In genomic region chr17:47440359-47440890, GRCm38 (mm10) we compare ENCODE assay signal across 9 mouse cellular contexts. TPM values are rescaled to one million over a fixed set of nuclear protein-coding genes. Genes with fewer than 3 reads are reported as not detected.
DNase-seq lines count a peak whose midpoint lies in the region; ATAC-seq lines count a peak whose summit lies in the region.
"Had no signal": no experiment of that assay in that cellular context is flagged by ENCODE, and none has a peak within 500 bp of the region (broad histone marks: within the 10 kb centered on the region; RNA-seq: fewer than 3 reads in every experiment).

No protein-coding gene starts in this region.

- ATAC-seq in neural tube, embryonic 11.5 days (ENCODE audit: insufficient read depth, low FRiP score, low TSS enrichment), result no peak
- ATAC-seq in hindbrain, embryonic 15.5 days (ENCODE audit: low FRiP score, low read depth), result peak; percentile 57; the same call in 1 of the 2 replicates
- no peak for ATAC-seq in liver, embryonic 15.5 days (ENCODE audit: insufficient read depth)

- H3K9ac ChIP-seq in neural tube, embryonic 11.5 days (ENCODE audit: low read length), result no peak overlapping the region
- H3K9ac ChIP-seq in hindbrain, embryonic 15.5 days, result no peak overlapping the region
- no peak overlapping the region for H3K9ac ChIP-seq in liver, embryonic 15.5 days
- H3K9ac ChIP-seq: limb, embryonic 15.5 days had no signal

- no peaks in the 10 kb centered on the region for H3K36me3 ChIP-seq in neural tube, embryonic 11.5 days (ENCODE audit: control insufficient read depth, insufficient read depth, low read length)
- no peaks in the 10 kb centered on the region for H3K36me3 ChIP-seq in hindbrain, embryonic 15.5 days
- H3K36me3 ChIP-seq in liver, embryonic 15.5 days (replicated peaks), result no peaks in the 10 kb centered on the region
- H3K36me3 ChIP-seq: limb, embryonic 15.5 days had no signal

- H3K4me3 ChIP-seq in neural tube, embryonic 11.5 days (ENCODE audit: low read depth, low read length), result no peak overlapping the region
- H3K4me3 ChIP-seq in hindbrain, embryonic 15.5 days, result no peak overlapping the region
- H3K4me3 ChIP-seq in liver, embryonic 15.5 days (replicated peaks), result no peak overlapping the region
- H3K4me3 ChIP-seq: limb, embryonic 15.5 days had no signal

- WGBS in neural tube, embryonic 11.5 days, result 7% methylated on average over 9 of the region's 9 CpGs
- WGBS in hindbrain, embryonic 15.5 days, result 2% methylated on average over 9 of the region's 9 CpGs
- WGBS in liver, embryonic 15.5 days (ENCODE audit: insufficient replicate concordance), result 53% methylated on average over 9 of the region's 9 CpGs

- H3K4me1 ChIP-seq in neural tube, embryonic 11.5 days (ENCODE audit: control insufficient read depth, insufficient read depth, low read length), result peaks cover 4% of the 10 kb centered on the region; the same call in 1 of the 2 replicates
- peaks cover 20% of the 10 kb centered on the region for H3K4me1 ChIP-seq in hindbrain, embryonic 15.5 days (replicated peaks)
- peaks cover 70% of the 10 kb centered on the region for H3K4me1 ChIP-seq in liver, embryonic 15.5 days (replicated peaks)

- no peaks in the 10 kb centered on the region for H3K9me3 ChIP-seq in neural tube, embryonic 11.5 days (ENCODE audit: control insufficient read depth, low read length)
- no peaks in the 10 kb centered on the region for H3K9me3 ChIP-seq in hindbrain, embryonic 15.5 days
- H3K9me3 ChIP-seq in liver, embryonic 15.5 days (replicated peaks), result no peaks in the 10 kb centered on the region
- H3K9me3 ChIP-seq: limb, embryonic 15.5 days had no signal

- peaks cover 35% of the 10 kb centered on the region for H3K27me3 ChIP-seq in neural tube, embryonic 11.5 days (ENCODE audit: control insufficient read depth, insufficient read depth, low read length)
- peaks cover 29% of the 10 kb centered on the region for H3K27me3 ChIP-seq in hindbrain, embryonic 15.5 days
- H3K27me3 ChIP-seq in liver, embryonic 15.5 days, result peaks cover 38% of the 10 kb centered on the region

- H3K4me2 ChIP-seq in neural tube, embryonic 11.5 days (ENCODE audit: low read depth), result no peak overlapping the region
- H3K4me2 ChIP-seq in hindbrain, embryonic 15.5 days, result 0 out of 2 replicates have a peak overlapping the region, but pooled peaks have one; percentile 1
- H3K4me2 ChIP-seq in liver, embryonic 15.5 days, result no peak overlapping the region
- H3K4me2 ChIP-seq: limb, embryonic 15.5 days had no signal

- peak; percentile 21 for DNase-seq in neural tube, embryonic 11.5 days (ENCODE audit: low spot score)
- no peak for DNase-seq in neural tube, embryonic 10.5 days (ENCODE audit: extremely low spot score, low spot score)
- DNase-seq in frontal cortex, postnatal 10 days (ENCODE audit: low spot score in 2 of 2), result no peak
- no peak for DNase-seq in cerebellum, adult 8-10 months
- no peak for DNase-seq in left cerebral cortex, postnatal 14 days (ENCODE audit: low spot score in 2 of 2)
- DNase-seq: adrenal gland, postnatal 10 days had no signal

- H3K27ac ChIP-seq in neural tube, embryonic 11.5 days (ENCODE audit: low read depth, low read length), result no peak overlapping the region
- no peak overlapping the region for H3K27ac ChIP-seq in hindbrain, embryonic 15.5 days (replicated peaks)
- peak overlapping the region; percentile 74 for H3K27ac ChIP-seq in liver, embryonic 15.5 days (replicated peaks)
- H3K27ac ChIP-seq: limb, embryonic 15.5 days had no signal

- intact Hi-C loops in left cerebral cortex, postnatal 14 days (cut with DNase I), result no loop called here

RNA-seq across cellular contexts. Expression of gene 1700001C19Rik, which starts 3.2 kb away (rescaled TPM):
- 0.37 and 0.43 TPM in 2 replicates for polyA plus RNA-seq in neural tube, embryonic 11.5 days (2014; fragmentation: Nextera tagmentation; extraction: Ambion mirVana)
- 0.47 and 0.74 TPM in 2 replicates for polyA plus RNA-seq in hindbrain, embryonic 15.5 days (2015; fragmentation: Nextera tagmentation; extraction: Ambion mirVana)
- 1.4 and 1.7 TPM in 2 replicates for polyA plus RNA-seq in liver, embryonic 15.5 days (2015; fragmentation: Nextera tagmentation; extraction: Ambion mirVana)
- total RNA-seq in left cerebral cortex, postnatal 14 days (2021), result not detected

RNA-seq across cellular contexts. Expression of gene AI661453, which starts 4.0 kb away (rescaled TPM):
- polyA plus RNA-seq in neural tube, embryonic 11.5 days (2014; fragmentation: Nextera tagmentation; extraction: Ambion mirVana), result 0.05 and 0.23 TPM in 2 replicates
- polyA plus RNA-seq in hindbrain, embryonic 15.5 days (2015; fragmentation: Nextera tagmentation; extraction: Ambion mirVana), result 0.10 and 0.47 TPM in 2 replicates
- 0.51 and 0.62 TPM in 2 replicates for polyA plus RNA-seq in liver, embryonic 15.5 days (2015; fragmentation: Nextera tagmentation; extraction: Ambion mirVana)
- under 1 TPM; 0.23 to 0.59 TPM for total RNA-seq in left cerebral cortex, postnatal 14 days (2021)

RNA-seq across cellular contexts. Expression of gene Guca1a, which starts 40.0 kb away (rescaled TPM):
- polyA plus RNA-seq in neural tube, embryonic 11.5 days (2014; fragmentation: Nextera tagmentation; extraction: Ambion mirVana), result 0.82 and 0.87 TPM in 2 replicates
- 0.56 and 0.70 TPM in 2 replicates for polyA plus RNA-seq in hindbrain, embryonic 15.5 days (2015; fragmentation: Nextera tagmentation; extraction: Ambion mirVana)
- polyA plus RNA-seq in liver, embryonic 15.5 days (2015; fragmentation: Nextera tagmentation; extraction: Ambion mirVana), result 0.90 and 1.2 TPM in 2 replicates
- under 1 TPM in 1 of 2 experiments, not detected in 1; 0.40 TPM for total RNA-seq in left cerebral cortex, postnatal 14 days (2021)

RNA-seq across cellular contexts. Expression of gene Guca1b, which starts 55.2 kb away (rescaled TPM):
- polyA plus RNA-seq in neural tube, embryonic 11.5 days (2014; fragmentation: Nextera tagmentation; extraction: Ambion mirVana), result 0.49 and 0.77 TPM in 2 replicates
- polyA plus RNA-seq in hindbrain, embryonic 15.5 days (2015; fragmentation: Nextera tagmentation; extraction: Ambion mirVana), result 0.62 and 0.67 TPM in 2 replicates
- polyA plus RNA-seq in liver, embryonic 15.5 days (2015; fragmentation: Nextera tagmentation; extraction: Ambion mirVana), result 0.15 and 0.22 TPM in 2 replicates
- total RNA-seq in left cerebral cortex, postnatal 14 days (2021), result under 1 TPM; 0.72 to 0.77 TPM
